Mouse (Mus musculus): ENCODE data around the gene Cd3d.

Cd3d gene

GRCm38 (mm10) chr9:44992271-44992670 is 10.7 kb downstream of the Cd3d start:
- no peak for DNase-seq (ENCODE audit: extremely low spot score, low read depth, low spot score)

DNA sequence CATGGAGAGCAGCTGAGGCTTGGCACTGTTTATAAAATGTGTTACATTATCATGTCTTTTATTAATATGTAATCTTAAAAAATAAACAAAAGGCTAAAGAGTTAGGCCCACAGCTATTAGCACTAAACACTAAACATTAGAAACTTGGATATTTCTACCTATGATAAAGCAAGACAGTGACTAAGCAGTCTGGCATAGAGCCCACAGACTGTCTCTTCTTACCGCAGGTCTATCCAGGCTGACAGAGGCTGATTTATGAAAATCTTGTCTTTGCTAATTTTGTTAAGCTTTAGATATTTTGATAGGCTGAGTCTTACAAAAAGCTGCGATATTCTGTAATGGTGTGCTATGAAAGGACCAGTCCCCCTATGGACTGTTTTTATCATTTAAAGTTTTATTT is 11.7 kb downstream of the Cd3d start:
- no peak for DNase-seq (ENCODE audit: extremely low spot score, low read depth, low spot score)

DNA sequence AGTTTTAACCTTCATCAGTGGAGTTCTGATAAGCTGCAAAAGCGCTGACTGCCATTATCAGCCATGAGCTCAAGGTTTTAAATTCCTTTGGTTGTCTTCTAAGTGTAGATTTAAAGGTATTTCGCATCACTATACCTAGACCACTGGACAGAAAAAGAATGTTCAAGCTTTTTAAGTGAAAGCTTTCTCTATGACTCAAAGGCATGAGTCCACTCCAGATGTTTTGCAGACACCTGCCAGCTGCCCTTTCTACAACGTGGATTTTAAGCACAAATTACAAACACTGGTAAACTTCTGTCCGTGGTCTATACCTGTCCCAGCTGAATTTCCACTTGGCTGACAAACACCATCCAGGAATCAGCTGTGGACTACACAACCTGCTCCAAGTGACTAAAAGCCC is 13.4 kb downstream of the Cd3d start:
- DNase-seq (ENCODE audit: extremely low spot score, low read depth, low spot score) = no peak

GRCm38 (mm10) chr9:44996590-44996989 is 15.0 kb downstream of the Cd3d start:
- no peak for DNase-seq (ENCODE audit: extremely low spot score, low read depth, low spot score)

DNA sequence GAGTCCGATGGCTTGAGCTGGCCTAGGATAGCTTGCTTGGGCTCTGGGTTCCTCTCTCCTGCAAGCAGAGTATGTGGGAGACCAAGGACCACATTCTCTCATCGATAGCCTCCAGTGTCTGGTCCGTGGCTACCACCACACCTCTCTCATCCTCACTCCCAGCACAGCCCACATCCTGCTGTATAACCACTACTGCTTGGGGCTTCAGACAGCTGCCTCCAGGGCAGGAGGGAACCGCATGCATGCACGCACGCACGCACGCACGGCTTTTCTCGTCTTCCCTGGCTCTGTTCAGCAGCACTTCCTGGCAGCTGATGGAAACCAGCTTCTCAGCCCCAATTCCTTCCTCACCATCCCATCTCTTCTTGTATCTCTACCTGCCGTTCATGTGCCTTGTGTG is 16.6 kb downstream of the Cd3d start:
- no peak for DNase-seq (ENCODE audit: extremely low spot score, low read depth, low spot score)

- DNase-seq (ENCODE audit: extremely low spot score, low read depth, low spot score) = no peak
Observed at GRCm38 (mm10) chr9:44999171-44999570, 17.6 kb downstream of the Cd3d start.

DNA sequence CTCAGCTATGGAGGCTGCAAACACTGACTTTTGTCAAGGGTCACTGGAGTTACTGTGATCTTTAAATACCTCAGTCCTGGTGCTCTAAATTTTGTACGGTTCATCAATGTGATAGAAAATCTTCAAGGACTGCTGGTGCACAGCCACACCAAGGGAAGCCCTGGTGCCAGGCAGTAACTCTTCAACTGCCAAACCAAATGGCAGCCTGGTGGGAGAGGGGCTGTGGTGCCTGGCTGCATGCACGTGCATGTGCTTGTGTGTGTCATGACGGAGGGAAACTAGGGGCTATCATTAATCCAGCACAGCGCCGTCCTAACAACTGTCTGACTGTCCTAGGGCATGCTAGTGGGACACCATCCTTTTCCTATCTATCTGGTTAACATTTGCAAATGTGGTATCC is 18.2 kb downstream of the Cd3d start:
- DNase-seq (ENCODE audit: extremely low spot score, low read depth, low spot score) = no peak

GRCm38 (mm10) chr9:45000249-45000648 is 18.7 kb downstream of the Cd3d start:
- DNase-seq (ENCODE audit: extremely low spot score, low read depth, low spot score) = no peak

- DNase-seq (ENCODE audit: extremely low spot score, low read depth, low spot score) = no peak
Observed at GRCm38 (mm10) chr9:45007404-45007803, 25.8 kb downstream of the Cd3d start.

DNA sequence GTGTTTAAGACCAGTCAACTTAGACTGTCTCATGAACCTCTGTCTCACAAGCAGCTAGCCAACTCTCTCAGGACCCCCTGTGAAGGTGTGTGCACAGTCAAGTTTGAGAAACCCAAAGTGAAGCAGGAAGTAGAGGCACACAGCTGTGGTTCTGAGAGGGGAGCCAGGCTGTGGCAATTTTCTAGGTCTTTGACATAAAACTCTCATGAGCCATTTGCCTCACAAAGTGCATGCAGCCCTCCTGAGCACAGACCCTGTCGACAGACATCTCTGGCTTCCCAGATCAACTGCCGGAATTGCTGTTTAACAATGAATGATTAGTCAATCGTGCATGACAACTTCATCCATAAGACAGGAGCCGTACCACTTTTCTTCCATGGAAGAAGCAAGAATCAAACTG is 26.8 kb downstream of the Cd3d start:
- DNase-seq (ENCODE audit: extremely low spot score, low read depth, low spot score) = no peak

DNA sequence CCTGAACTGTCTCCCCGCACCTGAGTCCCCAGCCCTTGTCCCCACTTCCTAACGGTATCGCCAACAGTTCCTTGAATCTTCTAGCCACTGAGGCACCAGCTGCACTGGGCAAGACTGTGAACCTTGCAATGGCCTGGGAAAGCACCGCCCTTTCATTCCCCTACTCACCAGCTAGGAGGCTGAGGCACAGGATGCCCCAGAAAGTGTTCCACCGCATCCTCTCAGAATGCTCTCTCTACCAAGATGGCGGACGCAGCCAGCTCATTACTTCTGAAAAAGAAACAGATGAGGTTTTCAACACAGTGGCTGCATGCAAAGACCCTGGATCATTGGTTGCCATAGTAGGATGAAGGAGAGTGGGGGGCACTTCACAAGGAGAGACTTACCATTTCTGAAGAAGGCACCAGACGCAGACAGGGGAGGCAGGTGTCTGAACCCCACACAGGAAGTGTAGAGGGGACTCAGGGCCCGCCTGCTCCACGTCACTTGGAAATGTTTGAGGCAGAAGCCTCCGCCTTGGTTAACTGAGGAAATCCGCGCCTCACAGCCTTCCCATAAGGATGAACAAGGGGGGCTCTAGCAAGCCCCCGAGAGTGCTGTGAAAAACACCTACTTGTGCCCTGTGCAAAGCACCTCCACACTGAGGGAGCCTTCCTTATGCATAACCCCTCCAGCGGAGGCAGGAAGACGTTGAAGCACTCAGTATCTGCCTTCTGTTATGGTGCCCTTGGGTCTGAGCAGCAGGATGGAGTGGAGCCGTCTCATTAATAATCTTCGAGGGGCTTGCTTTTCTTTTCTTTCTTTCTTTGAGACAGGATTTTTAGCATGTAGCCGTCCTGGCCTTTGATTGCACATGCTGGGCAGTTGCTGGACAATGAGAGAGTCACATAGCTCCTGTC is 27.8 kb downstream of the Cd3d start, which contains the start of gene Cd3e:
Gene Cd3e, minus strand, starts transcription at position 448 of the 899 bp plus-strand sequence.
- no peak for DNase-seq (ENCODE audit: extremely low spot score, low read depth, low spot score)

GRCm38 (mm10) chr9:45010461-45010860 is 28.9 kb downstream of the Cd3d start:
- no peak for DNase-seq (ENCODE audit: extremely low spot score, low read depth, low spot score)

DNA sequence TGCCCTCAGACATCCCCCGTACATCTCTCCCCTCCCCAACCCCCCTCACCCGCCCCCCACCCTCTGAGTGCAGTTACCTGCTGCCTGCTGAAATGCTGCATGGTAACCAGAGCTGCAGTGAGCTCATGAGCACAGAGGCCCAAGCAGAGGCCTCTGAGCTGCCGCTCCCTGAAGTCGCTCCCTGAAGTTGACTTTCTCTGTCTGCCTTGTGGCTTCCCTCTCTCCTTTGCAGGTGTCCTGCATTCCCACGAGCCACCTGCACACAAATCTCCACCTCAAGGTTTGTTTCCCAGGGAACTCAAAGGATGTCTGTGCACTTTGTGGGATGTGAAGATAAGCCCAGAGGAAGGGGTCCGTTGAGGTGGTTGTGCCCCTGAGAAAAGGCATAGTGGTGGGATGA is 29.7 kb downstream of the Cd3d start:
- no peak for DNase-seq (ENCODE audit: extremely low spot score, low read depth, low spot score)

GRCm38 (mm10) chr9:45014879-45015278 is 33.3 kb downstream of the Cd3d start:
- no peak for DNase-seq (ENCODE audit: extremely low spot score, low read depth, low spot score)

DNA sequence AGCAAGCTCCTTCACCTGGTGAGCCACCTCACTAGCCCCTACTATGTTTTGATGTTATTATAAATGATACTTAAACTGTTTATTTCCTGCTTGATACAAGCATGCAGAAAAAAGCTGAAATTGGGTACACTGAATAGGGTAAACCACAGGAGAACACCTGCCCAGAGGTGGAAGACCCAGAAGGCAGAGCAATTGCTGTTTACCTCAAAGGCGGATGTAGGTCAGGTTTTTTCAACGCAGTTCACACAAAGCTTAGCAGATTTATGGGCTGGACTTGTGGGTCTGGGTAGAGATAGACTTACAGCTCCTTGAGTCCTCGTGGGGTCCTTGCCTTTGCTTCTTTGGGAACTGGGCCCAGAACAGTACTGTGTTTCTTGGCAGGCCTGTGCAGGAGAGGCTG is 34.3 kb downstream of the Cd3d start:
- no peak for DNase-seq (ENCODE audit: extremely low spot score, low read depth, low spot score)

- no peak for DNase-seq (ENCODE audit: extremely low spot score, low read depth, low spot score)
Observed at GRCm38 (mm10) chr9:45018031-45018430, 36.4 kb downstream of the Cd3d start.

- DNase-seq (ENCODE audit: extremely low spot score, low read depth, low spot score) = peak; percentile 73
Observed at GRCm38 (mm10) chr9:45022800-45023199, 41.2 kb downstream of the Cd3d start.

GRCm38 (mm10) chr9:45023638-45024037 is 42.1 kb downstream of the Cd3d start:
- no peak for DNase-seq (ENCODE audit: extremely low spot score, low read depth, low spot score)

DNA sequence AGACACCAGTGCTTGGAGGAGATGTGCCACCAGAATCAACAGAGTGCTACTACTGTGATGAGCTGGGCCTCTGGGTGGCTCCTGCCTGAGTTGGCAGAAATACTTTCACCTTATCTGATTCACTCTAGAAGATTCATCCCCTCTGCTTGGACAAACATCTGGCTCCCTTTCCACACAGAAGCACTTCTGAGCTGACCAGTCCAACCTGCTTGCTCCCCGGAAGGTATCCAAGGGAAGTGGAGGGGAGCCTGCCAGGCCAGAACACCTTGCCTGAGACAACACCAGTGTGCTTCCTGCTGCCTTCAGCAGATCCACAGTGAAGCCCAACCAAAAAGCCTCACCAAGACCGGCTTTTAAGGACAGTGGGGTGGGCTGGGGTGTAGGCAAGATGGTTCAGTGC is 42.6 kb downstream of the Cd3d start:
- DNase-seq (ENCODE audit: extremely low spot score, low read depth, low spot score) = no peak

GRCm38 (mm10) chr9:45027376-45027775 is 45.8 kb downstream of the Cd3d start:
- no peak for DNase-seq (ENCODE audit: extremely low spot score, low read depth, low spot score)

DNA sequence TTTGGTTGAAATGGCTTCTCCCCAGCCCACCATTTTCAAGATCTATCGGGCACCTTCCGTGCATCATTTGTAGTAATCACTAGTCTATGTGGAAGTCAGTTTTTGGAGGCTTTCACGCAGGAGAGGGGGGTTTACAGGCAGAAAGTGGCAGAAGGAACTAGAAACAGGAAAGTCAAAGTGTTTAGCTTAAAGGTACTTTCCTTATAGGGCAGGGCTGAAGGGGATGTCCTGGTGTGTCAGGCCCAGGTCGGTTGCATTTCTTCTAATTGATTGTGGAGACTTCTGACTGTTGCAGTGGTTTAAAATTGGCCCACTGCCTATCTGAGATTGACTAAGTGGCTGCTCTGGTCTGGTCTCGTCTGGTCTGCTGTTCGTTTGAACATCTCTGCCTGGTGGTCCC is 48.8 kb downstream of the Cd3d start:
- DNase-seq (ENCODE audit: extremely low spot score, low read depth, low spot score) = no peak

DNA sequence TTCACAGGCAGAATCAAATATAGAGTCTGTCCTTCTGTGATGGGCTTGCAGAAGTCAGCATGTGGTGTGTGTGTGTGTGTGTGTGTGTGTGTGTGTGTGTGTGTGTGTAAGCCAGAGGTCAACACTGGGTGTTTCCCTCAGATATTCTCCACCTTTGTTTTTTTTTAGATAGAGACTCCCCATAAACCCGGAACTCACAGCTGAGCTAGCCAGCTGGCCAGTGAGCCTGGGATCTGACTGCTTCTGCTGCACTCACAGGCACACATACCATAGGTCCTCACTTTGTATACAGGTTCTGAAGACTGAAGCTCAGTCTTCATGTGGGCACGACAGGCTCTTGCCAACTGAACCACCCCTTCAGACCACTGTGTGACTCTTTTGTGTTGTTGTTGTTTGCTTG is 50.7 kb downstream of the Cd3d start:
- no peak for DNase-seq (ENCODE audit: extremely low spot score, low read depth, low spot score)

DNA sequence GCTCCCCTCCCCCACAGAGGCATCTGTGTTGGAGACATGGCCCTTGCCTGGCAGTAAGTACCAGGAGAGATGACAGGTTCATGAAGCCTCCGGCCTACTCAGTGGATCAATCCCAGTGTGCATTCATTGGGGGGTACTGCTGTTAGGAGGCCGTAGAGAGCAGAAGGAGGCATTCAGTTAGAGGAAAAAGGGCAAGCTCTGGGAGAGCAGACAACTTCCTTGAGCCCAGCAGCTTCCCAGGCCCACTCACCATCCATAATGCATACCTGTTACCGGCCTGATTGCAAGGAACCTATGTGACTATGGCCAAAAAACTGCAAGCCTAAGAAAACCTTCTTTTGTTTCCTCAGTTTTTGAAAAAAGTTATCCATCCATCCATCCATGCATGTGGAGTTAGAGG is 52.9 kb downstream of the Cd3d start:
- DNase-seq (ENCODE audit: extremely low spot score, low read depth, low spot score) = no peak

Data from hindlimb bud, embryonic 11.5 days (tissue).